Mouse (Mus musculus) midbrain, postnatal 0 days (tissue): Measurements from ENCODE around the gene Kank4. TPM values are rescaled to one million over a fixed set of nuclear protein-coding genes. Genes with fewer than 3 reads are reported as not detected.
"Not testable (repeated sequence)": the region's sequence is repeated elsewhere in the genome, so short reads cannot be mapped to it uniquely, and the experiment has no call there.

ENCODE experiments used
- ATAC-seq: fragments of 200-750 bp; cut with Nextera tagmentation; 2 replicates; pipeline ENCODE4 v1.8.0; 2017; ENCODE audit warnings: moderate number of reproducible peaks, mild to moderate bottlenecking, moderate TSS enrichment, moderate library complexity; ENCODE audit not compliant: low FRiP score
- DNase-seq: peaks from one replicate; pipeline ENCODE4 v3.0.0-alpha.2; 2015; ENCODE audit warnings: low spot score
- H3K27ac ChIP-seq: fragments of 300-500 bp; sonication (generic); 2 replicates; pipeline ENCODE4 v1.5.1; 2014; ENCODE audit warnings: low read depth, mild to moderate bottlenecking, low read length, mixed read lengths
- H3K27me3 ChIP-seq: fragments of 300-500 bp; sonication (generic); 2 replicates; pipeline ENCODE4 v1.6.1; 2014; ENCODE audit warnings: low read length, control low read depth, mixed read lengths; ENCODE audit not compliant: insufficient read depth
- H3K36me3 ChIP-seq: fragments of 300-500 bp; sonication (generic); 2 replicates; pipeline ENCODE4 v1.6.1; 2014; ENCODE audit warnings: low read length, control low read depth, mixed read lengths; ENCODE audit not compliant: insufficient read depth
- H3K4me1 ChIP-seq: fragments of 300-500 bp; sonication (generic); 2 replicates; pipeline ENCODE4 v1.6.1; 2014; ENCODE audit warnings: mild to moderate bottlenecking, control low read depth, antibody characterized with exemption, low read length, mixed read lengths; ENCODE audit not compliant: insufficient read depth
- H3K4me2 ChIP-seq: fragments of 300-500 bp; sonication (generic); 2 replicates; pipeline ENCODE4 v1.6.1; 2014; ENCODE audit warnings: low read depth, mild to moderate bottlenecking, low read length, mixed read lengths; ENCODE audit not compliant: poor library complexity, severe bottlenecking
- H3K4me3 ChIP-seq: fragments of 300-500 bp; sonication (generic); 2 replicates; pipeline ENCODE4 v1.5.1; 2014; ENCODE audit warnings: low read depth, mild to moderate bottlenecking, low read length, moderate library complexity
- H3K9ac ChIP-seq: fragments of 300-500 bp; sonication (generic); replicated peaks from 2 replicates; pipeline ENCODE4 v1.6.1; 2014; ENCODE audit warnings: mild to moderate bottlenecking, low read length, moderate library complexity, mixed read lengths; ENCODE audit not compliant: poor library complexity, severe bottlenecking
- H3K9me3 ChIP-seq: fragments of 300-500 bp; sonication (generic); 2 replicates; pipeline ENCODE4 v1.6.1; 2016; ENCODE audit warnings: low read length, control low read depth
- CTCF ChIP-seq: IDR thresholded peaks from 2 replicates; pipeline ENCODE4 v1.5.1; 2016; ENCODE audit warnings: antibody characterized with exemption, mild to moderate bottlenecking
- WGBS: fragments of 180-500 bp; shearing (Covaris S2); extraction: QIAGEN DNeasy Blood & Tissue Kit; methylation state at CpG from one replicate; pipeline ENCODE4 v1.1.7; 2014; 5-methylcytosine and 5-hydroxymethylcytosine counted together
- polyA plus RNA-seq: library from polyadenylated mRNA; unstranded; fragments of >200 nt; fragmentation: Nextera tagmentation; extraction: Ambion mirVana; gene quantifications from 2 replicates; pipeline ENCODE4 v1.2.1, GENCODE M21; 2015
- total RNA-seq: library from RNA; depleted of rRNA; stranded (reverse); fragments of >200 nt; gene quantifications from 2 replicates; pipeline ENCODE4 v1.2.3, GENCODE M21; 2014; rRNA removed

The Kank4 gene
- total and polyA plus RNA-seq, 2 experiments from 2014 or later: 0.32 to 4.4 TPM

GRCm38 (mm10) chr4:98724682-98725081 lies 92.7 kb downstream of the Kank4 start:
- not testable (repeated sequence) for H3K27ac ChIP-seq, H3K4me2 ChIP-seq, H3K36me3 ChIP-seq, H3K4me1 ChIP-seq, ATAC-seq, DNase-seq, H3K9me3 ChIP-seq, H3K9ac ChIP-seq, H3K4me3 ChIP-seq
- peaks cover 21% of the 10 kb centered on the region for H3K27me3 ChIP-seq
- peak; percentile 18; the same call in 1 of the 2 replicates for TF ChIP-seq CTCF
- 86% methylated on average over 1 of the region's 1 CpGs for WGBS

- H3K4me2 ChIP-seq: no peak overlapping the region
- H3K36me3 ChIP-seq: no peaks in the 10 kb centered on the region
- WGBS: 10% methylated on average over 8 of the region's 8 CpGs
- H3K4me1 ChIP-seq: peaks cover 2% of the 10 kb centered on the region; the same call in 1 of the 2 replicates
- H3K4me3 ChIP-seq: no peak overlapping the region
- no peak overlapping the region for H3K27ac ChIP-seq
- 0 out of 2 replicates have a peak, but pooled peaks have one; percentile 6 for ATAC-seq
- peak; percentile 84 for DNase-seq
- no peaks in the 10 kb centered on the region for H3K9me3 ChIP-seq
- H3K27me3 ChIP-seq: peaks cover 13% of the 10 kb centered on the region
- no peak overlapping the region for H3K9ac ChIP-seq
- peak; percentile 86 for TF ChIP-seq CTCF
Observed at GRCm38 (mm10) chr4:98722454-98722853, 94.9 kb downstream of the Kank4 start.

- TF ChIP-seq CTCF: no peak
- WGBS: 90% methylated on average over 10 of the region's 10 CpGs
- Histone ChIP-seq H3K27ac (no peak overlapping the region), H3K4me2 (no peak overlapping the region), H3K27me3 (no peaks in the 10 kb centered on the region; the same call in 1 of the 2 replicates), H3K9ac (no peak overlapping the region), H3K36me3 (no peaks in the 10 kb centered on the region), H3K4me3 (no peak overlapping the region), H3K9me3 (no peaks in the 10 kb centered on the region), H3K4me1 (no peaks in the 10 kb centered on the region)
- no peak for DNase-seq
- ATAC-seq: no peak
Observed at GRCm38 (mm10) chr4:98718547-98718917, 98.8 kb downstream of the Kank4 start.

- DNase-seq (peak; percentile 62), ATAC-seq (peak; percentile 44; the same call in 1 of the 2 replicates)
- no peak overlapping the region for H3K9ac ChIP-seq
- no peak for TF ChIP-seq CTCF
- 70% methylated on average over 17 of the region's 17 CpGs for WGBS
- H3K27me3 ChIP-seq: no peaks in the 10 kb centered on the region; the same call in 1 of the 2 replicates
- H3K4me2 ChIP-seq: no peak overlapping the region
- H3K4me3 ChIP-seq: no peak overlapping the region
- H3K9me3 ChIP-seq: no peaks in the 10 kb centered on the region
- no peaks in the 10 kb centered on the region for H3K36me3 ChIP-seq
- no peak overlapping the region for H3K27ac ChIP-seq
- no peaks in the 10 kb centered on the region for H3K4me1 ChIP-seq
Observed at GRCm38 (mm10) chr4:98717735-98718546, 99.4 kb downstream of the Kank4 start.

- Histone ChIP-seq H3K9ac (no peak overlapping the region), H3K27me3 (no peaks in the 10 kb centered on the region), H3K36me3 (no peaks in the 10 kb centered on the region), H3K9me3 (no peaks in the 10 kb centered on the region), H3K4me1 (no peaks in the 10 kb centered on the region), H3K27ac (no peak overlapping the region), H3K4me3 (no peak overlapping the region), H3K4me2 (no peak overlapping the region)
- ATAC-seq (no peak), DNase-seq (no peak)
- TF ChIP-seq CTCF: no peak
- WGBS: 96% methylated on average over 8 of the region's 8 CpGs
Observed at GRCm38 (mm10) chr4:98710891-98711290, 106.4 kb downstream of the Kank4 start.

Other genes with a start within 250 kb of the Kank4 start
- gene L1td1, start 90.8 kb downstream of the Kank4 start, total RNA-seq: not detected in 2 replicates
- not detected in 2 replicates for gene L1td1, start 90.8 kb downstream of the Kank4 start, polyA plus RNA-seq
- gene I0C0044D17Rik, start 6.3 kb upstream of the Kank4 start, total RNA-seq: not detected in 2 replicates
- not detected in 2 replicates for gene I0C0044D17Rik, start 6.3 kb upstream of the Kank4 start, polyA plus RNA-seq
- gene Usp1, start 106.3 kb upstream of the Kank4 start, total RNA-seq: 10.6 and 13.0 TPM in 2 replicates
- 19.4 and 22.5 TPM in 2 replicates for gene Usp1, start 106.3 kb upstream of the Kank4 start, polyA plus RNA-seq
- gene Angptl3, start 213.4 kb upstream of the Kank4 start, total RNA-seq: not detected in 2 replicates
- 0.54 and 1.2 TPM in 2 replicates for gene Angptl3, start 213.4 kb upstream of the Kank4 start, polyA plus RNA-seq